Mouse (Mus musculus) G1E (cell line): Measurements from ENCODE around the gene Itga9.

Experiments
- CTCF ChIP-seq: IDR thresholded peaks from 2 replicates; pipeline ENCODE4 v1.5.1; 2012; ENCODE audit warnings: low read depth, low read length, inconsistent platforms, mixed read lengths
- GATA1 ChIP-seq: IDR thresholded peaks from 2 replicates; pipeline ENCODE4 v1.6.1; 2012; ENCODE audit warnings: borderline replicate concordance, low read length, inconsistent platforms, mixed read lengths
- GATA2 ChIP-seq: IDR thresholded peaks from 2 replicates; pipeline ENCODE4 v1.6.1; 2012; ENCODE audit warnings: low read depth, low read length, inconsistent platforms, borderline replicate concordance
- POLR2AphosphoS5 ChIP-seq: IDR thresholded peaks from 2 replicates; pipeline ENCODE4 v1.6.1; 2012; ENCODE audit warnings: low read depth, low read length, inconsistent platforms; ENCODE audit not compliant: insufficient replicate concordance
- TAL1 ChIP-seq: conservative IDR thresholded peaks from 2 replicates; pipeline ENCODE4 v1.6.1; 2012; ENCODE audit warnings: low read depth, low read length, inconsistent platforms, mixed read lengths

DNA sequence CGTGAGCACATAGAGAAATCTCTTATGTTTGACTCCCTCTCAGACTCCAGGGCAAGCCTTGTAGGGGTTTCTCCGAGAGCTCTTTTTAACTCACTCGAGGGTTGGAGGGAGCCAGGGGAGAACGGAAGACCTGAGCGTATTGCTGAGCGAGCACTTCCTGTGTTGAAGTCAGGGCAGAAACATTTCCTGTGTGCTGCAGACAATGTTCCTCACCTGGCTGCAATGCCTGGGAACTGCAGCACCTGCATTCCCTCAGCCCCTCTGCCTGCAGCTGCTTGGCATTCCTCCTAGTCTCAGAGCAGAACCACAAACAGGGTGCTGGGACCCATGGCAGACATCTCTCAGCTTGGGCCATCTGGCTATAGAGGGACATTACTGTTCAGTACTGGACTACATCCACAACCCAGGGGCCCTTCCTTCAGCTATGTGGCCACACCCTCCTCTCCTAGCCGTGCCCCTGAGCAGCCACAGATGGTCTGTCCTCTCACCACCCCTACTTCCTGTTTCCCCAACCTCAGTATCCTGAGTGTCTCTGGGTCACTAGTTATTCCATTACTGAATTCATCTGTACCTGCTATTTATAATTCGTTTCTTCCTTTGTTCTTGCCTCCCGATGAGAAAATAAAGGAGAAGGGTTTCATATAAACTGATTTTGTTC is 109.6 kb downstream of the Itga9 start:
- TF ChIP-seq CTCF (no peak), GATA1 (no peak), TAL1 (no peak), POLR2AphosphoS5 (no peak), GATA2 (no peak)
